Mouse (Mus musculus): Measurements from ENCODE around the gene Stard13. TPM values are rescaled to one million over a fixed set of nuclear protein-coding genes. Genes with fewer than 3 reads are reported as not detected.

Gene Stard13
- polyA plus RNA-seq, 1 experiment from 2014 or later = 1.0 TPM

GRCm38 (mm10) chr5:151223696-151224366 is 9.8 kb downstream of the Stard13 start:
- no peak overlapping the region for H3K9ac ChIP-seq
- no peak overlapping the region for H3K27ac ChIP-seq (replicated peaks)
- no peaks in the 10 kb centered on the region for H3K27me3 ChIP-seq
- no peak overlapping the region for H3K4me3 ChIP-seq (replicated peaks)
- H3K9me3 ChIP-seq (replicated peaks) = no peaks in the 10 kb centered on the region
- no peak for ATAC-seq (ENCODE audit: insufficient read depth)
- no peaks in the 10 kb centered on the region for H3K36me3 ChIP-seq (replicated peaks)
- WGBS (ENCODE audit: insufficient replicate concordance) = 55% methylated on average over 4 of the region's 4 CpGs
- H3K4me2 ChIP-seq = no peak overlapping the region
- no peaks in the 10 kb centered on the region for H3K4me1 ChIP-seq (replicated peaks)

GRCm38 (mm10) chr5:151222791-151223190 is 10.8 kb downstream of the Stard13 start:
- H3K9me3 ChIP-seq (replicated peaks) = no peaks in the 10 kb centered on the region
- H3K4me1 ChIP-seq (replicated peaks) = no peaks in the 10 kb centered on the region
- no peak overlapping the region for H3K9ac ChIP-seq
- no peak for ATAC-seq (ENCODE audit: insufficient read depth)
- 73% methylated on average over 1 of the region's 1 CpGs for WGBS (ENCODE audit: insufficient replicate concordance)
- H3K27me3 ChIP-seq = no peaks in the 10 kb centered on the region
- no peak overlapping the region for H3K27ac ChIP-seq (replicated peaks)
- H3K4me3 ChIP-seq (replicated peaks) = no peak overlapping the region
- H3K36me3 ChIP-seq (replicated peaks) = no peaks in the 10 kb centered on the region
- no peak overlapping the region for H3K4me2 ChIP-seq

GRCm38 (mm10) chr5:151218689-151219115 is 14.9 kb downstream of the Stard13 start:
- 62% methylated on average over 6 of the region's 6 CpGs for WGBS (ENCODE audit: insufficient replicate concordance)
- Histone ChIP-seq H3K4me3 (replicated peaks) (no peak overlapping the region), H3K27ac (replicated peaks) (no peak overlapping the region), H3K36me3 (replicated peaks) (no peaks in the 10 kb centered on the region), H3K4me1 (replicated peaks) (no peaks in the 10 kb centered on the region), H3K27me3 (no peaks in the 10 kb centered on the region), H3K9ac (no peak overlapping the region), H3K4me2 (no peak overlapping the region), H3K9me3 (replicated peaks) (no peaks in the 10 kb centered on the region)
- no peak for ATAC-seq (ENCODE audit: insufficient read depth)

GRCm38 (mm10) chr5:151213097-151213496 is 20.5 kb downstream of the Stard13 start:
- WGBS (ENCODE audit: insufficient replicate concordance) = 74% methylated on average over 3 of the region's 3 CpGs

GRCm38 (mm10) chr5:151210869-151211268 is 22.8 kb downstream of the Stard13 start:
- Histone ChIP-seq H3K36me3 (replicated peaks) (no peaks in the 10 kb centered on the region), H3K9me3 (replicated peaks) (no peaks in the 10 kb centered on the region), H3K9ac (no peak overlapping the region), H3K4me2 (no peak overlapping the region), H3K4me1 (replicated peaks) (no peaks in the 10 kb centered on the region), H3K27ac (replicated peaks) (no peak overlapping the region), H3K4me3 (replicated peaks) (no peak overlapping the region), H3K27me3 (no peaks in the 10 kb centered on the region)
- ATAC-seq (ENCODE audit: insufficient read depth) = no peak
- WGBS (ENCODE audit: insufficient replicate concordance) = 70% methylated on average over 1 of the region's 1 CpGs

More at GRCm38 (mm10) chr5:151213097-151213496, 20.5 kb downstream of the Stard13 start:
- H3K4me2 ChIP-seq = no peak overlapping the region
- ATAC-seq (ENCODE audit: insufficient read depth) = no peak
- no peak overlapping the region for H3K9ac ChIP-seq
- H3K4me3 ChIP-seq (replicated peaks) = no peak overlapping the region
- H3K27me3 ChIP-seq = no peaks in the 10 kb centered on the region
- H3K27ac ChIP-seq (replicated peaks) = no peak overlapping the region
- no peaks in the 10 kb centered on the region for H3K9me3 ChIP-seq (replicated peaks)
- no peaks in the 10 kb centered on the region for H3K36me3 ChIP-seq (replicated peaks)
- H3K4me1 ChIP-seq (replicated peaks) = no peaks in the 10 kb centered on the region

- WGBS (ENCODE audit: insufficient replicate concordance) = 44% methylated on average over 2 of the region's 2 CpGs
- no peaks in the 10 kb centered on the region for H3K36me3 ChIP-seq (replicated peaks)
- no peak overlapping the region for H3K27ac ChIP-seq (replicated peaks)
- no peak for ATAC-seq (ENCODE audit: insufficient read depth)
- H3K4me2 ChIP-seq = no peak overlapping the region
- no peaks in the 10 kb centered on the region for H3K9me3 ChIP-seq (replicated peaks)
- no peaks in the 10 kb centered on the region for H3K4me1 ChIP-seq (replicated peaks)
- no peak overlapping the region for H3K9ac ChIP-seq
- no peaks in the 10 kb centered on the region for H3K27me3 ChIP-seq
- H3K4me3 ChIP-seq (replicated peaks) = no peak overlapping the region
Measured at GRCm38 (mm10) chr5:151210060-151210459, 23.6 kb downstream of the Stard13 start.

GRCm38 (mm10) chr5:151205017-151205416 is 28.6 kb downstream of the Stard13 start:
- H3K9ac ChIP-seq = no peak overlapping the region
- no peaks in the 10 kb centered on the region for H3K9me3 ChIP-seq (replicated peaks)
- H3K4me3 ChIP-seq (replicated peaks) = no peak overlapping the region
- H3K27me3 ChIP-seq = no peaks in the 10 kb centered on the region
- H3K4me2 ChIP-seq = no peak overlapping the region
- WGBS (ENCODE audit: insufficient replicate concordance) = 69% methylated on average over 4 of the region's 4 CpGs
- no peak for ATAC-seq (ENCODE audit: insufficient read depth)
- H3K27ac ChIP-seq (replicated peaks) = no peak overlapping the region
- H3K4me1 ChIP-seq (replicated peaks) = no peaks in the 10 kb centered on the region
- no peaks in the 10 kb centered on the region for H3K36me3 ChIP-seq (replicated peaks)

- 47% methylated on average over 5 of the region's 5 CpGs for WGBS (ENCODE audit: insufficient replicate concordance)
- Histone ChIP-seq H3K4me3 (replicated peaks) (no peak overlapping the region), H3K27me3 (no peaks in the 10 kb centered on the region), H3K36me3 (replicated peaks) (no peaks in the 10 kb centered on the region), H3K4me1 (replicated peaks) (no peaks in the 10 kb centered on the region), H3K9ac (no peak overlapping the region), H3K4me2 (no peak overlapping the region), H3K9me3 (replicated peaks) (no peaks in the 10 kb centered on the region), H3K27ac (replicated peaks) (no peak overlapping the region)
- no peak for ATAC-seq (ENCODE audit: insufficient read depth)
Measured at GRCm38 (mm10) chr5:151202925-151203324, 30.7 kb downstream of the Stard13 start.

- no peak for ATAC-seq (ENCODE audit: insufficient read depth)
- Histone ChIP-seq H3K4me2 (no peak overlapping the region), H3K9me3 (replicated peaks) (no peaks in the 10 kb centered on the region), H3K4me1 (replicated peaks) (no peaks in the 10 kb centered on the region), H3K4me3 (replicated peaks) (no peak overlapping the region), H3K27ac (replicated peaks) (no peak overlapping the region), H3K9ac (no peak overlapping the region), H3K36me3 (replicated peaks) (no peaks in the 10 kb centered on the region), H3K27me3 (no peaks in the 10 kb centered on the region)
- WGBS (ENCODE audit: insufficient replicate concordance) = 61% methylated on average over 3 of the region's 3 CpGs
Measured at GRCm38 (mm10) chr5:151201220-151201619, 32.4 kb downstream of the Stard13 start.

- Histone ChIP-seq H3K27ac (replicated peaks) (no peak overlapping the region), H3K36me3 (replicated peaks) (no peaks in the 10 kb centered on the region), H3K4me2 (no peak overlapping the region), H3K9me3 (replicated peaks) (no peaks in the 10 kb centered on the region), H3K4me3 (replicated peaks) (no peak overlapping the region), H3K4me1 (replicated peaks) (0 out of 2 replicates have a peak, but pooled peaks cover 2% of the 10 kb centered on the region), H3K27me3 (no peaks in the 10 kb centered on the region), H3K9ac (no peak overlapping the region)
- WGBS (ENCODE audit: insufficient replicate concordance) = 48% methylated on average over 3 of the region's 3 CpGs
- ATAC-seq (ENCODE audit: insufficient read depth) = no peak
Measured at GRCm38 (mm10) chr5:151199235-151199634, 34.4 kb downstream of the Stard13 start.

GRCm38 (mm10) chr5:151196603-151197272 is 36.9 kb downstream of the Stard13 start:
- ATAC-seq (ENCODE audit: insufficient read depth) = no peak; the same call in 1 of the 2 replicates
- Histone ChIP-seq H3K4me3 (replicated peaks) (no peak overlapping the region), H3K9me3 (replicated peaks) (no peaks in the 10 kb centered on the region), H3K27me3 (no peaks in the 10 kb centered on the region), H3K9ac (no peak overlapping the region), H3K27ac (replicated peaks) (no peak overlapping the region), H3K4me2 (no peak overlapping the region), H3K36me3 (replicated peaks) (no peaks in the 10 kb centered on the region), H3K4me1 (replicated peaks) (0 out of 2 replicates have a peak, but pooled peaks cover 2% of the 10 kb centered on the region)
- 60% methylated on average over 13 of the region's 13 CpGs for WGBS (ENCODE audit: insufficient replicate concordance)

Data from liver, embryonic 15.5 days (tissue).